Mouse (Mus musculus) erythroid progenitor cell, adult 5-6 weeks (primary cell): ENCODE measurements around the gene Hras. TPM values are rescaled to one million over a fixed set of nuclear protein-coding genes. Genes with fewer than 3 reads are reported as not detected.
A peak's percentile ranks its signal among the peaks of the same experiment; 100 is the strongest.

Source experiments
- ATAC-seq: replicated peaks from 2 replicates; pipeline ENCODE4 v1.8.0; 2016; ENCODE audit warnings: moderate number of reproducible peaks, mild to moderate bottlenecking, moderate TSS enrichment, inconsistent platforms; ENCODE audit not compliant: poor library complexity, low FRiP score, severe bottlenecking
- total RNA-seq, 2 experiments: library from RNA; stranded (forward) in 1 of 2; stranded (reverse) in 1 of 2; fragments of 150-400 nt in 1 of 2; fragments of 186-747, 209-891 nt in 1 of 2; gene quantifications; 2 replicates each; pipeline versions ENCODE4 v1.2.3 to v1.2.4; 2015 to 2017; ENCODE audit warnings: low replicate concordance in 2 of 2

Hras gene
- total RNA-seq (2015; ENCODE audit: low replicate concordance) (39.8 and 94.4 TPM in 2 replicates), total RNA-seq (2017; ENCODE audit: low replicate concordance) (40.5 and 47.2 TPM in 2 replicates)

- ATAC-seq, result peak; percentile 85
These were observed at the start of gene Hras, which contains the start of gene Lrrc56 for GRCm38 (mm10) chr7:141193948-141194347. Gene Hras (minus strand): TSS chr7:141194005. Gene Lrrc56 (plus strand): TSS chr7:141194157.

- no peak for ATAC-seq
These were observed 37.7 kb upstream of the Hras start for GRCm38 (mm10) chr7:141231551-141231950.

GRCm38 (mm10) chr7:141231111-141231510 lies 37.3 kb upstream of the Hras start:
- ATAC-seq, result no peak

- ATAC-seq, result no peak
These were observed 36.8 kb upstream of the Hras start for GRCm38 (mm10) chr7:141230570-141230969.

- no peak for ATAC-seq
These were observed 35.9 kb upstream of the Hras start for GRCm38 (mm10) chr7:141229702-141230101.

GRCm38 (mm10) chr7:141228279-141229067 lies 34.7 kb upstream of the Hras start, which contains the start of gene Phrf1:
Gene Phrf1 (plus strand): TSS chr7:141228784.
- ATAC-seq, result peak; percentile 94

GRCm38 (mm10) chr7:141227796-141228195 lies 34.0 kb upstream of the Hras start:
- 0 out of 2 replicates have a peak, but pooled peaks have one; percentile 1 for ATAC-seq

- ATAC-seq, result no peak
These were observed 32.7 kb upstream of the Hras start for GRCm38 (mm10) chr7:141226535-141226934.

GRCm38 (mm10) chr7:141222696-141223215 lies 29.0 kb upstream of the Hras start:
- no peak for ATAC-seq

- ATAC-seq, result no peak
These were observed 28.3 kb upstream of the Hras start for GRCm38 (mm10) chr7:141222126-141222467.

GRCm38 (mm10) chr7:141221249-141222125 lies 27.7 kb upstream of the Hras start:
- peak; percentile 87 for ATAC-seq

GRCm38 (mm10) chr7:141220377-141220776 lies 26.6 kb upstream of the Hras start:
- no peak for ATAC-seq

- no peak for ATAC-seq
These were observed 25.8 kb upstream of the Hras start for GRCm38 (mm10) chr7:141219558-141220099.

GRCm38 (mm10) chr7:141218557-141219133 lies 24.8 kb upstream of the Hras start:
- no peak for ATAC-seq

GRCm38 (mm10) chr7:141218141-141218540 lies 24.3 kb upstream of the Hras start:
- ATAC-seq, result no peak

GRCm38 (mm10) chr7:141217343-141218013 lies 23.7 kb upstream of the Hras start:
- ATAC-seq, result no peak

- ATAC-seq, result no peak
These were observed 23.1 kb upstream of the Hras start for GRCm38 (mm10) chr7:141216894-141217293.

- peak; percentile 15 for ATAC-seq
These were observed 22.3 kb upstream of the Hras start for GRCm38 (mm10) chr7:141215880-141216733.
